Mouse (Mus musculus): ENCODE measurements around the gene Slc31a1.

Gene Slc31a1

DNA sequence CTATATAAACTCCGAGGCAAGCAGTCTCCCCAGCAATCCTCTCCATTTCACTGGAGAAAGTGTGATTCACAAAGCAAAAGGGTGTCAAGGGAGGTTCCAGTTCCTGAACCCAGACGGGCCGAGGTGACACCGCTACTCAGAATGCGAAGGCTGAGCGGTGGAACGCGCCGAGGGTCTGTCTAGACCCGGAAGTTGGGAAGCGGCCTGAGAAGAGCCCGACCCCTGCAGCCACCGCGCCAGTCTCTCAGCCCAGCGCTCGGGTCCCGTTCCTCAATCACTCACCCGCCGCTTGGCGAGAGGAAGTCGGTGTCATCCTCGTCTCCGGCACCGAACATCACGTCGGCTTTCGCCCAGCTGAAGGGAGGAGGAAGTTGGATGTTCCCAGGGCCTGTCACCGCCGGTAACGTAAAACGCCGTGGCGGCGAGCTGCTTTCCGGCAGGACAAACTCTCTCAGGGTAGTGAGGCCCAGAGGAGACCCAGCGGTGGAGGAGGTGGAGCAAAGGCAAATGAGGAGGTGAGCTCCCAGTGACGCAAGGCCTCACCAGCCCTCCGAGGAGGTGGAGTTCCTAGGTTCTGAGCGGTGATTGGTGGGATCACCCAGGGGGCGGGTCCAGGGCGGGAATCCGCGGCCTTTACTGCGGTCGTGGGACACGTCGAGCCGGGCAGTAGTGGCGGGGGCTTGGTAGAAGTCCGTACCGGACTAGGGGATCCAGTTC, at the start of gene Slc31a1, which contains the start of gene Fkbp15:
TSS of gene Slc31a1 (plus strand) at position 640 of the 717 bp plus-strand sequence.
TSS of gene Fkbp15 (minus strand) at position 461 of the 717 bp plus-strand sequence.
- peak; percentile 98 for DNase-seq

DNA sequence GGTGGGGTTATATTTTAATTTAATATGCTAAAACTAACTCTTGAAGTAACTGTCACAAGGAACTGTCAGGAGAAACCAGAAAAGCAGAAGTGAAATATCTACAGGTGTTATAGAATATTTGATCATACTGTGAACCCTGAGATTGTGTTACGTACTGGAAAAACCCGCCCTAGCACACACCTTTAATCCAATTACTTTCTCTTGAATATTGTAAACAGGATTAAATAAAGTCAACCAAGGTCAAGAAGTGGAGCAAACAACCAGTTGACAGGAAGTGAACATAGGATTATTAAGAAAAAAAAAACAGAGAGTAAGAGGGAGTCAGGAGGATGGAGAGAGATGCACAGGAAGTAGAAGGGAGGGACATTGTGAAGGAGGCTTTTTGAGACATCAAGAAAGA, 47.7 kb upstream of the Slc31a1 start:
- no peak for DNase-seq

DNA sequence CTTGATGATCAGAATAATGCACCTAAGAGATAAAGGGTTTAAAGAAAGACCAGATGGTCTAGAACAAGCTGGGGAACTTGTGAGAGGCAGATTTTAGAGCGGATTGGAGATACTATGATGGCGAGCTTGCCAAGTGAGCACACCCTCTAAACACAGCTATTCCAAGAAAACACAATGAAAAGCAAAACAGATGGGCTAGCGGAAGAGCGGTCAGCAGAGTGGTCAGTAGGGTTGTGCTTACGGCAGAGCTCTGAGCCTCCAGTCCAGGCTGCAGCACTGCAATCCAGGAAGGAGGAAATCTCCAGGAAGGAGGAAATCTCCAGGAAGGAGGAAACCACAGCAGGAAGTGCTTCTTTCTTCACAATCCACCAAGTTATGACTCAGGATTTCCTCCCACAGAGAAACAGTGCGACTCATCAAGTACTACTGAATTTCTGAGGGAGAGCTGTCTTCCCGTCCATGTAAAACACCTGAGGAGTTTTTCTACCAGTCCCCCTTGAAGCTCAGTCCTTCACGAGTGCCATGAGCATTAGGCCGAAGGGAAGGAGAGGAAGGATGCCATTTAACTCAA, 46.8 kb upstream of the Slc31a1 start:
- no peak for DNase-seq

GRCm38 (mm10) chr4:62314516-62314915, 46.0 kb upstream of the Slc31a1 start:
- no peak for DNase-seq

DNA sequence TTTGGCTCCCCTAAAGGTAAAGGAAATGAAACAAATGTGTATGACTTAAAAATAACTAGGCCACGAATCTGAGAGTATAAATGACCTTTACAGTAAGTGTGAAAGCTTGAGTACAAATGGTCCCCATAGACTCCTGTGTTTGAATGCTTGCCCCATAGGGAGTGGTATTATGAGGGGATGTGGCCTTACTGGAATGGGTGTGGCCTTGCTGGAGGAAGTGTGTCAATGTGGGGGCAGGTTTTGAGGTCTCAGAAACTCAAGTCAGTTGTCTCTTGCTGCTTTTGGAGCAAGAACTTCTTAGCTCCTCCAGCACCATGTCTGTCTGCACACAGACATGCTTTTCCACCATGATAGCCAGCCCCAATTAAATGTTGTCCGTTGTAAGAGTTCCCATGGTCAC, 44.1 kb upstream of the Slc31a1 start:
- DNase-seq: no peak

GRCm38 (mm10) chr4:62318294-62318693, 42.2 kb upstream of the Slc31a1 start:
- DNase-seq: no peak

GRCm38 (mm10) chr4:62322684-62323083, 37.8 kb upstream of the Slc31a1 start:
- DNase-seq: no peak

DNA sequence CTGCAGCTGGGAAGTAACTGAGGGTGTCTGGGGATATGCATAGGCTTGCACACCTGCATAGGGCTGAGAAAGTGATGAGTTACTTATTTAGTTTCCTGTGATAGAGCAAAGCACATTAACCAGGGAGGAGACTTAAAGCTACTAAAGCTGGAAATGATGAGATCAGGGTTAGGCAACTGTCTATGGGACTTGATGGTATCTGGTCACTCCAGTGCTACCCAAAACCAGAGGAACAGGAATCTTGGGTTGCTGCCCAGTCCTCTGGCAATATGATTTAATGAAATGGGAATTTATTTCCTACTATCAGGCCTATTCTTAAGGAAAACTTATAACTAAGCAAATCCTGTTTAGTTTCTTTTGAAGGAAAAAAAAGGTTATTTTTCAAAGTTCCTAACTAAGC, 34.4 kb upstream of the Slc31a1 start:
- no peak for DNase-seq

- DNase-seq: no peak
Measured at GRCm38 (mm10) chr4:62328941-62329660, 31.4 kb upstream of the Slc31a1 start.

GRCm38 (mm10) chr4:62331977-62332376, 28.6 kb upstream of the Slc31a1 start:
- no peak for DNase-seq

DNA sequence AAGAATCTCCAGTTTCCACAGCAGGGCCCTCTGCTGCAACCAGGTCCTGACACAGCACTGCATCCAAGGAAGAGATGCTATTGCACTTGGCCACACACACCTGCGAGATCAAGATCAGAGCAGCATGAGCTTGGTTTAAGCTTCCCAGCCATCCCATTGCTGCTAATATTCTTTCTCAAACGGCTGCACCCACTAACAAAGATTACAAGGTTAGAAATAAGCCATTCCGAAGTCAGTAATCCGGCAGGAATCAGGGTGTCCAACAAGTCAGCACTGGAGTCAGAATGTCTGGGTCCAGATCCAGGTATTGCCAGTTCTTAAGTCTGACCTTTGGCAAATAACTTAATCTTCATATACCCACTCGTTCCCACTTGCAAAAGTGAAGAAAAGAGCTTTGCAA, 22.0 kb upstream of the Slc31a1 start:
- no peak for DNase-seq

DNA sequence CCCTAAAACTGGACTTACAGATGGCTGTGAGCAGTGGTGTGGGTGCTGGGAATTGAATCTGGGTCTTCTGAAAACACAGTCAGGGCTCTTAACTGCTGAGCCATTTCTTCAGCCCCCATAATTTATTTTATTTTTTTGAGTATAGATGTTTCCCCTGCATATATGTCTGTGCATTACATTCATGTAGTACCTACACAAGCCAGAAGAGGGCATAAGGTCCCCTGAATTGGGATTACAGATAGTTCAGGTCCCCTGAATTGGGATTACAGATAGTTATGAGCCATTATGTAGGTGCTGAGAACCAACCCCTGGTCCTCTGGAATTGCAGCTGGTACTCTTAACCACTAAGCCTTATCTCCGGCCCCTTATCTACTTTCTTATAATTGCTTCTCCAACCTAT, 16.5 kb upstream of the Slc31a1 start:
- DNase-seq: peak; percentile 32 to 54

- no peak for DNase-seq
Measured at GRCm38 (mm10) chr4:62345827-62346226, 14.7 kb upstream of the Slc31a1 start.

DNA sequence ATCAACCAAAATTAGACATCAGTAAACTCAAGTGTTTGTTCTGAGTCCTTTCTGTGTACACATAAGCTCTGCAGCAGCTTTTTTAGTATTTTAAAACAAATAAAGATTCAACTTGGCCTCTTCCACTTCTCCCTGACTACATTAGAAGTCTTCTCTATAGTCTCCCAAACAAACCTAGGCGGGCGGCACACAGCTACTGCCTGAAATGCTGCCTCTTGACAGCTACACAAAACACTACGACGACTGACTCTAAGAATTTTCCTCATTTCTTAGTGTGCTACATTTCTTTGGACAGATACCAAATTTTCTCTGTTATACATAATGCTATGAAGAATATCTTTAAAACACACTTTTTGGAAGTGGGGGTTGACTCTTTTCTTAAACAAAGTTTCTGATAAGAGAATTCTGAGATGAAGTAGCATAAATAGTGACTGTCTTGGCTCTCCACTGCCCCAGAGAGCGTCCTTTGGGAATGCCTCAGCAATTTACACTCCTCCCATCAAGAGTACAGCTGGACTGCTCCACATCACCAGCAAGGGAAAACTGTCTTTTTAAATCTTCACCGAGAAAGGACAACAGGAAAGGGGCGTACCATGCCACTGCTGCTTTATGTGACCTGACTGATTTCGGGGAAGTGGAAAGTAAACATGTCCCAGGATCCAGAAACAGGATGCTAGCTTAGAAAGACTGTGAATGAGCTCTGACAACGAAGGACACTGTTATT, 12.8 kb upstream of the Slc31a1 start:
- no peak for DNase-seq

DNA sequence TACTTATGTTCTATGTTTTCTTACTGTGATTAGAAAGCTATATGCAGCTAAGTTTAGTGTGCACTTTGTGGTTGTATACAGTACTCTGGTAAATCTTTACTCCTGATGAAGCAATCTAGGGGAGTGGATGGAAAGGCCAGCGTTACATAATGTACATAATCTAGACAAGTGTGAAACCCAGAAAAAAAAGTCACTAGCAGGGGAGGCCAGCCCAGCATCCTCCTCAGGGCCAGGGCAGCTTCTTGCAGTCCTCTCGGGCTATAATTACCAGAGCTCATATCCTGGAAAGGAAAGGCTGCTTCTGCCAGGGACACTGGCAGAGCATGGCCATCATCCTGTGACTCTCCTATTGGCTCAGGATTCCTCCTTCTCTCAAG, 12.2 kb upstream of the Slc31a1 start:
- no peak for DNase-seq

GRCm38 (mm10) chr4:62349371-62349770, 11.2 kb upstream of the Slc31a1 start:
- no peak for DNase-seq

DNA sequence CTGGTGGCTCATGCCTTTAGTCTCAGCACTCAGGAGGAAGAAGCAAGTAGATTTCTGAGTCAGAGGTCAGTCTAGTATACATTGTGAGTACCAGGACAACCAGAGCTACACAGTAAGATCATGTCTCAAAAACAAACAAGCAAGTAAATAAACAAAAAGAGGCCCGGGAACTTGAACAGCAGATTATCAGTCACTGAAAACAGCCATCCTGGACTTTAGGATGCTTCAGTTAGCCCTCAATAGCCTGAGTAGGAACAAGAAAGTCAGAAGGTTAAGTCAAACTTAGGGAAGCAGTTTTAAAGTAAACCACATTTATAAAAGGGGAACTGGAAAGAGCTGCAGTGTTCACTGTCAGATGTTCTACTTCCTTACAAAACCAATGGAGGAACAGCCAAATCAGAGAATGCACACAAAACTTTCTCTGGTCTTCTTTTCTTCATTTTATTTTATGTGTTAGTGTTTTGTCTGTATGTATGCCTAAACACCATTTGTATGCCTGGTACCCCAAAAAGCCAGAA, 2.8 kb upstream of the Slc31a1 start:
- no peak for DNase-seq

- peak in 1 of 2 experiments; percentile 4 for DNase-seq
Measured at GRCm38 (mm10) chr4:62359256-62359775, 1.2 kb upstream of the Slc31a1 start.

DNA sequence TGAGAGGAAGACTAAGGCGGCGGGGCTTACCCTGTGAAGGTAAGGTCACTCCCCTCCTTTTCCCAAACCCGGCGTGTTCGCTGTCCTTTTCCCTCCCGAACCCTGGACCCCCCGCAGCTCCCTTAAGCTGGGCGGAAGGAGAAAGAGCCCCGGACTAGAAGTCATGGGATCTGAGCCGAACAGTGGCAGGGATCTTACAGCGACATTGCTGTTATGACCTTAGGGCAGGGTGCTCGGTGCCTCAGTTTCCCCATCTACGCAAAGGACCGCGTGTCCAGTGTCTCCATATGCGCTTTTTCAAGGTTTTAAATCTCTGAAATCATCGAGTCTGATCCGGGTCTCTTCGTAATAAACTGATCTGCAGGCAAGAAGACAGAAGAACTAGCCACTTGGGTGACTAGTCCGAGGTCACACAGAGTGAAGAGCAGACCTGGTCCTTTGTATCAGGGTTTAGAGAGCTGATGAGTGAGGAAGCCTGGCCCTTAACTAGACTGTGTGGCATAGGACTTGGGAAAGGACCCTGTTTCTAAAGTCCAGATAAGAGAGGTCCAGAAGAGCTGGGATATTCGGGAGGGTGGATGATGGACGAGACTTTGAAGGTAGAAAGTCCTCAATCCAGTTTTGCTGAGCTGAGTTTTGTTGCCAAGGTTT, 403 bp downstream of the Slc31a1 start:
- DNase-seq: no peak

DNA sequence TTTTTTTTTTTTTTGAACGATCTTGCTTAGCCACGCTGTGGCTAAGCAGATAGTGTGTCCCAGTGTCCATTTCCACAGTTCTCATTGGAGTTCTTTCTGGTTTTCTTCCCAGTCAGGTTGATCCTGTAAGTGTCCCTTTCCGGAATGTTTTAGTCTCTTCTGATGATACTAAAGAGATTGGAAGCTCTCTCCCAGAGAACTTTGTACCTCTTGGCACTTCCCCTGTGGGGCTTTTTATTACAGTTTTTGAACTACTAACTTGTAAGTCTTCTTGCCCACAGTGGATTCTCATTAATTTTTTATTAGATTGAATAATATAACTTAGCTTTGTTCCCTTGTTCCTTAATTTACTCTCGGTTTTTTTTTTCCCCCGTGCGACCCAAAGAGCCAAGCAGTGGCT, 1.0 kb downstream of the Slc31a1 start:
- no peak for DNase-seq

DNA sequence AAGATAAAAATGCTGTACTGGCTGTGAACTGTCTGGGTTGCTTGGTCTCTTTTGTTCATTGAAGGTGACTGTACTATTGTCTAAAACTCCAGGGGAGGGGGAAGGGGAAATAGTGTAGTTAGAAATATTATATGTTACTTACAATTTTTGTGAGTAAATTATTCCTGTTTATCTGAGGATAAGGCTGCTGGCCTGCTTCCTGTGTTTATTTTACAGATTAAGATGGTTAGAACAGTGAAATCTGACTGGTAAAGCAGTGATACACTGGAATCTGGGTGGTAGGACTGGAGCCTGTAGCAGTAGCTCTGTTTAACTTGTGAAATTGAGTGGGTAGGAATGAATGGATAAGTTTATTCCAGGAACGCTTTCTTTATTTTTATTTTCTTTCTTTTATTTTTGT, 1.5 kb downstream of the Slc31a1 start:
- no peak for DNase-seq

DNA sequence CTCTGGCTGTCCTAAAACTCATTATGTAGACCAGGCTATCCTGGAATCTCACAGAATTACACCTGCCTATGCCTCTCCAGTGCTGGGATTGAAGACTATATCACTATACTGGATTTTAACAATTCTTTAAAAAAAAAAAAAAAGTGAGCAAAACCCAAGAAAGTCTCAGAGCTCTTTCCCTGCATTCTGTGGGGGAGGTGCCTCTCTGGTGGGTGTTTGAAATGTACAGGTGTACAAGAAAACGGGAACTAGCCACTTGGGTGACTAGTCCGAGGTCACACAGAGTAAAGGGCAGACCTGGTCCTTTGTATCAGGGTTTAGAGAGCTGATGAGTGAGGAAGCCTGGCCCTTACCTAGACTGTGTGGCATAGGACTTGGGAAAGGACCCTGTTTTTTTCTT, 1.9 kb downstream of the Slc31a1 start:
- no peak for DNase-seq

All from cerebellum, postnatal 10 days (tissue).